In the genomic region with DNA sequence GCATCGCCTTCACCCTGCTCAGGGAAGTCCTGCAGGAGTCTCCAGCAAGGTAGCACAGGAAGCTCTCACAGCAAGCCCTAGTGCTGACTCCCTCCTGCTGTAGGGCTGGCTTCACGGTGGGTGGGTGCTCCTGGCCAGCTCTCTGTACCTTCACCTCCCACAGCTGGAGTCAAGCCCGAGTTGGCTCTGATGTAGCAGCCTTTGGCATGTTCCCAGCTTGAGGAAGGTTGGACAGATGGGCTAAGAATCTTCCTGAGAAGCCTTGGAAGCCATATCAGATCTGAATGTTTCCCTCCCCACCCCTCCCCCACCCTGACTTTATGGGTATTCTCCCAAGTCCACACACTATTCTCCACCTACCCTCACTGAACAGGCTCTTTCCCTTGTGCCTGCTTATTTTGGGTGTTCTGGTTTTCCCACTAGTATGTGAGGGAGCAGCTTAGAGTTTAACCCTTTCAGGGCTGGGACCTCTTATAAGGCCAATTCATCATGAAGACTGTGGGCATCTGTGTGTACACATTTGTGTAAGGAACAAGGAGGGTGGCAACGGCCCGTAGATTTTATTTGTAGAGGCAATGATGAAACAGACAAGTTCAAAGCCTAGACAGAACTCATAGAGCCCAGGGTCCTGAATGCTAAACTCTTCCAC, we compare ENCODE assay signal across 12 mouse cellular contexts. TPM values are rescaled to one million over a fixed set of nuclear protein-coding genes. Genes with fewer than 3 reads are reported as not detected.
DNase-seq lines count a peak whose midpoint lies in the region; ATAC-seq and TF ChIP-seq lines count a peak whose summit lies in the region.
"Had no signal": no experiment of that assay in that cellular context is flagged by ENCODE, and none has a peak within 500 bp of the region (broad histone marks: within the 10 kb centered on the region; RNA-seq: fewer than 3 reads in every experiment).

No protein-coding gene starts in this region.

- H3K27ac ChIP-seq in hindbrain, embryonic 15.5 days (replicated peaks), result 0 out of 2 replicates have a peak overlapping the region, but pooled peaks have one; percentile 43
- no peak overlapping the region for H3K27ac ChIP-seq in stomach, postnatal 0 days (replicated peaks)
- H3K27ac ChIP-seq: kidney, postnatal 0 days had no signal

- 0 out of 2 replicates have a peak overlapping the region, but pooled peaks have one; percentile 48 for H3K4me3 ChIP-seq in hindbrain, embryonic 15.5 days
- H3K4me3 ChIP-seq in stomach, postnatal 0 days (ENCODE audit: low read depth, low read length), result no peak overlapping the region

- no peak overlapping the region for H3K9ac ChIP-seq in hindbrain, embryonic 15.5 days
- no peak overlapping the region for H3K9ac ChIP-seq in stomach, postnatal 0 days (ENCODE audit: low read length)

- no peak for TF ChIP-seq CTCF in stomach, postnatal 0 days (IDR thresholded peaks at IDR 0.05; ENCODE audit: low read depth)

- TF ChIP-seq EP300 in stomach, postnatal 0 days (optimal IDR thresholded peaks at IDR 0.05), result no peak

- no peaks in the 10 kb centered on the region for H3K36me3 ChIP-seq in hindbrain, embryonic 15.5 days
- H3K36me3 ChIP-seq in stomach, postnatal 0 days (ENCODE audit: control insufficient read depth, insufficient read depth, low read length), result peaks cover 6% of the 10 kb centered on the region; the same call in 1 of the 2 replicates

- ATAC-seq in frontal cortex, adult (ENCODE audit: low TSS enrichment), result peak; percentile 25; the same call in 1 of the 2 replicates
- ATAC-seq in hindbrain, embryonic 15.5 days (ENCODE audit: low FRiP score, low read depth), result no peak
- no peak for ATAC-seq in stomach, postnatal 0 days (ENCODE audit: low FRiP score, low TSS enrichment)
- no peak for ATAC-seq in granulocyte monocyte progenitor cell, adult 5-6 weeks (replicated peaks; ENCODE audit: poor library complexity, severe bottlenecking)

- no peaks in the 10 kb centered on the region for H3K9me3 ChIP-seq in hindbrain, embryonic 15.5 days
- H3K9me3 ChIP-seq in stomach, postnatal 0 days (ENCODE audit: control insufficient read depth, low read length), result no peaks in the 10 kb centered on the region

- 59% methylated on average over 5 of the region's 5 CpGs for WGBS in hindbrain, embryonic 15.5 days
- WGBS in stomach, postnatal 0 days, result 32% methylated on average over 5 of the region's 5 CpGs

- no peaks in the 10 kb centered on the region for H3K27me3 ChIP-seq in hindbrain, embryonic 15.5 days
- H3K27me3 ChIP-seq in stomach, postnatal 0 days (ENCODE audit: control insufficient read depth, insufficient read depth, low read length), result no peaks in the 10 kb centered on the region
- H3K27me3 ChIP-seq: CH12.LX had no signal

- DNase-seq in frontal cortex, postnatal 14 days (ENCODE audit: low spot score in 2 of 2), result no peak
- DNase-seq in right cerebral cortex, postnatal 25 days, result peak; percentile 50
- no peak for DNase-seq in right cerebral cortex, adult 2 months (ENCODE audit: low spot score in 2 of 2)
- peak; percentile 36 for DNase-seq in stomach, postnatal 0 days (ENCODE audit: low spot score)
- DNase-seq in layer of hippocampus, adult 11-12 months (ENCODE audit: low spot score), result no peak
- DNase-seq: gastrocnemius, postnatal 25 days; lung, postnatal 14 days had no signal

- peaks cover 39% of the 10 kb centered on the region for H3K4me1 ChIP-seq in hindbrain, embryonic 15.5 days (replicated peaks)
- H3K4me1 ChIP-seq in stomach, postnatal 0 days (replicated peaks; ENCODE audit: control insufficient read depth, insufficient read depth), result peaks cover 2% of the 10 kb centered on the region; the same call in 1 of the 2 replicates

- H3K4me2 ChIP-seq in hindbrain, embryonic 15.5 days, result peak overlapping the region; percentile 87
- no peak overlapping the region for H3K4me2 ChIP-seq in stomach, postnatal 0 days (replicated peaks; ENCODE audit: low read depth)

RNA-seq across cellular contexts. Expression of a gene that starts 1.4 kb away (rescaled TPM):
- 20.3 and 21.4 TPM in 2 replicates for polyA plus RNA-seq in hindbrain, embryonic 15.5 days (2015; fragmentation: Nextera tagmentation; extraction: Ambion mirVana)
- 0.50 and 0.70 TPM in 2 replicates for polyA plus RNA-seq in stomach, postnatal 0 days (2015; fragmentation: Nextera tagmentation; extraction: Ambion mirVana)
- 1.8 and 7.0 TPM in 2 replicates for total RNA-seq in granulocyte monocyte progenitor cell, adult 5-6 weeks (2014; fragmentation: Nextera tagmentation)
- 2.4 TPM in 1 of 2 replicates, not detected in the other for total RNA-seq in granulocyte monocyte progenitor cell, adult 5-6 weeks (2017)

RNA-seq across cellular contexts. Expression of a gene that starts 5.7 kb away (rescaled TPM):
- 0.52 and 0.76 TPM in 2 replicates for polyA plus RNA-seq in hindbrain, embryonic 15.5 days (2015; fragmentation: Nextera tagmentation; extraction: Ambion mirVana)
- polyA plus RNA-seq in stomach, postnatal 0 days (2015; fragmentation: Nextera tagmentation; extraction: Ambion mirVana), result not detected in 2 replicates
- total RNA-seq in granulocyte monocyte progenitor cell, adult 5-6 weeks (2014; fragmentation: Nextera tagmentation), result not detected in 2 replicates
- not detected in 2 replicates for total RNA-seq in granulocyte monocyte progenitor cell, adult 5-6 weeks (2017)
- total RNA-seq: gastrocnemius, postnatal 25 days had no signal
- polyA plus RNA-seq: kidney, postnatal 0 days had no signal

RNA-seq across cellular contexts. Expression of a gene that starts 10.4 kb away (rescaled TPM):
- polyA plus RNA-seq in hindbrain, embryonic 15.5 days (2015; fragmentation: Nextera tagmentation; extraction: Ambion mirVana), result 1.7 and 2.7 TPM in 2 replicates
- 0.87 and 0.89 TPM in 2 replicates for polyA plus RNA-seq in stomach, postnatal 0 days (2015; fragmentation: Nextera tagmentation; extraction: Ambion mirVana)
- not detected in 2 replicates for total RNA-seq in granulocyte monocyte progenitor cell, adult 5-6 weeks (2014; fragmentation: Nextera tagmentation)
- not detected in 2 replicates for total RNA-seq in granulocyte monocyte progenitor cell, adult 5-6 weeks (2017)
- total RNA-seq: gastrocnemius, postnatal 25 days had no signal

RNA-seq across cellular contexts. Expression of a gene that starts 12.4 kb away (rescaled TPM):
- polyA plus RNA-seq in hindbrain, embryonic 15.5 days (2015; fragmentation: Nextera tagmentation; extraction: Ambion mirVana), result 8.4 and 8.6 TPM in 2 replicates
- polyA plus RNA-seq in stomach, postnatal 0 days (2015; fragmentation: Nextera tagmentation; extraction: Ambion mirVana), result 5.7 and 6.1 TPM in 2 replicates
- total RNA-seq in granulocyte monocyte progenitor cell, adult 5-6 weeks (2014; fragmentation: Nextera tagmentation), result 32.0 and 45.2 TPM in 2 replicates
- total RNA-seq in granulocyte monocyte progenitor cell, adult 5-6 weeks (2017), result 7.5 and 9.9 TPM in 2 replicates

RNA-seq across cellular contexts. Expression of a gene that starts 46.2 kb away (rescaled TPM):
- 16.9 and 18.6 TPM in 2 replicates for polyA plus RNA-seq in hindbrain, embryonic 15.5 days (2015; fragmentation: Nextera tagmentation; extraction: Ambion mirVana)
- polyA plus RNA-seq in stomach, postnatal 0 days (2015; fragmentation: Nextera tagmentation; extraction: Ambion mirVana), result 49.7 and 52.8 TPM in 2 replicates
- total RNA-seq in granulocyte monocyte progenitor cell, adult 5-6 weeks (2014; fragmentation: Nextera tagmentation), result 8.4 and 15.5 TPM in 2 replicates
- total RNA-seq in granulocyte monocyte progenitor cell, adult 5-6 weeks (2017), result 11.5 and 15.2 TPM in 2 replicates

Comparison
In these comparisons a context has a peak if more than half of its experiments do, and no peak if none do; other contexts are left out.
1. DNase-seq: peak in right cerebral cortex, postnatal 25 days (single experiment) and stomach, postnatal 0 days (single experiment); none in frontal cortex, postnatal 14 days (0 of 2), right cerebral cortex, adult 2 months (0 of 2) and layer of hippocampus, adult 11-12 months (single experiment).
2. RNA of a gene that starts 1.4 kb away (polyA plus RNA-seq): 20.3 to 21.4 TPM in hindbrain, embryonic 15.5 days; 0.50 to 0.70 TPM in stomach, postnatal 0 days; every median in the first group is over 10 times any median in the second.